12 mouse cellular contexts compared by ENCODE assay signal in genomic region chr10:77237795-77238580, GRCm38 (mm10). TPM values are rescaled to one million over a fixed set of nuclear protein-coding genes. Genes with fewer than 3 reads are reported as not detected.
DNase-seq lines count a peak whose midpoint lies in the region; ATAC-seq and TF ChIP-seq lines count a peak whose summit lies in the region.
"Had no signal": no experiment of that assay in that cellular context is flagged by ENCODE, and none has a peak within 500 bp of the region (broad histone marks: within the 10 kb centered on the region; RNA-seq: fewer than 3 reads in every experiment).

No protein-coding gene starts in this region.

- H3K27me3 ChIP-seq in embryonic facial prominence, embryonic 11.5 days (ENCODE audit: control insufficient read depth, insufficient read depth, low read length) = no peaks in the 10 kb centered on the region
- H3K27me3 ChIP-seq in embryonic facial prominence, embryonic 10.5 days (replicated peaks; ENCODE audit: low read depth, poor library complexity, severe bottlenecking) = no peaks in the 10 kb centered on the region
- no peaks in the 10 kb centered on the region for H3K27me3 ChIP-seq in liver, embryonic 11.5 days (replicated peaks; ENCODE audit: control insufficient read depth, insufficient read depth, low read length)
- H3K27me3 ChIP-seq in Patski = no peaks in the 10 kb centered on the region
- no peaks in the 10 kb centered on the region for H3K27me3 ChIP-seq in liver, embryonic 16.5 days (ENCODE audit: control insufficient read depth, insufficient read depth, low read depth, low read length)
- no peaks in the 10 kb centered on the region for H3K27me3 ChIP-seq in forebrain, embryonic 10.5 days (ENCODE audit: poor library complexity, severe bottlenecking)
- H3K27me3 ChIP-seq in midbrain, embryonic 11.5 days (ENCODE audit: control insufficient read depth, insufficient read depth, low read length) = no peaks in the 10 kb centered on the region
- H3K27me3 ChIP-seq: hindbrain, embryonic 15.5 days had no signal

- H3K4me2 ChIP-seq in embryonic facial prominence, embryonic 11.5 days (ENCODE audit: low read depth, low read length) = no peak overlapping the region
- H3K4me2 ChIP-seq in liver, embryonic 11.5 days = no peak overlapping the region
- no peak overlapping the region for H3K4me2 ChIP-seq in liver, embryonic 16.5 days (ENCODE audit: low read depth, low read length)
- no peak overlapping the region for H3K4me2 ChIP-seq in midbrain, embryonic 11.5 days
- H3K4me2 ChIP-seq: hindbrain, embryonic 15.5 days had no signal

- no peaks in the 10 kb centered on the region for H3K4me1 ChIP-seq in embryonic facial prominence, embryonic 11.5 days (ENCODE audit: control insufficient read depth, insufficient read depth, low read length)
- peaks cover 20% of the 10 kb centered on the region for H3K4me1 ChIP-seq in embryonic facial prominence, embryonic 10.5 days
- peaks cover 22% of the 10 kb centered on the region for H3K4me1 ChIP-seq in liver, embryonic 11.5 days (replicated peaks; ENCODE audit: control insufficient read depth, insufficient read depth, low read length)
- H3K4me1 ChIP-seq in liver, embryonic 16.5 days (ENCODE audit: control insufficient read depth, low read depth, low read length) = peaks cover 26% of the 10 kb centered on the region
- H3K4me1 ChIP-seq in forebrain, embryonic 10.5 days = peaks cover 14% of the 10 kb centered on the region
- no peaks in the 10 kb centered on the region for H3K4me1 ChIP-seq in midbrain, embryonic 11.5 days (ENCODE audit: control insufficient read depth, insufficient read depth, low read length)
- H3K4me1 ChIP-seq: hindbrain, embryonic 15.5 days had no signal

- CTCF ChIA-PET in Patski (lab: Charles Lee) = no interaction called here

- ATAC-seq in embryonic facial prominence, embryonic 11.5 days (replicated peaks; ENCODE audit: insufficient number of reproducible peaks, low FRiP score, low TSS enrichment, low read depth) = 0 out of 2 replicates have a peak, but pooled peaks have one; percentile 31
- no peak for ATAC-seq in liver, embryonic 11.5 days (replicated peaks; ENCODE audit: low FRiP score)
- peak; percentile 35 for ATAC-seq in Patski
- 0 out of 2 replicates have a peak, but pooled peaks have one; percentile 17 for ATAC-seq in liver, embryonic 16.5 days (ENCODE audit: low read depth)
- no peak for ATAC-seq in midbrain, embryonic 11.5 days (ENCODE audit: low FRiP score)

- H3K4me3 ChIP-seq in embryonic facial prominence, embryonic 11.5 days (ENCODE audit: low read depth, low read length) = no peak overlapping the region
- H3K4me3 ChIP-seq in embryonic facial prominence, embryonic 10.5 days = no peak overlapping the region
- H3K4me3 ChIP-seq in liver, embryonic 11.5 days (ENCODE audit: low read depth, low read length) = no peak overlapping the region
- no peak overlapping the region for H3K4me3 ChIP-seq in liver, embryonic 16.5 days (ENCODE audit: low read depth, low read length)
- no peak overlapping the region for H3K4me3 ChIP-seq in forebrain, embryonic 10.5 days
- no peak overlapping the region for H3K4me3 ChIP-seq in midbrain, embryonic 11.5 days (ENCODE audit: low read depth, low read length)
- H3K4me3 ChIP-seq: hindbrain, embryonic 15.5 days had no signal

- WGBS in embryonic facial prominence, embryonic 11.5 days = 64% methylated on average over 16 of the region's 16 CpGs
- 71% methylated on average over 16 of the region's 16 CpGs for WGBS in embryonic facial prominence, embryonic 10.5 days
- WGBS in liver, embryonic 11.5 days = 73% methylated on average over 16 of the region's 16 CpGs
- 66% methylated on average over 16 of the region's 16 CpGs for WGBS in liver, embryonic 16.5 days (ENCODE audit: insufficient replicate concordance)
- WGBS in forebrain, embryonic 10.5 days = 76% methylated on average over 16 of the region's 16 CpGs
- 73% methylated on average over 16 of the region's 16 CpGs for WGBS in midbrain, embryonic 11.5 days

- POLR2A ChIA-PET in Patski (lab: Charles Lee) = no interaction called here

- no peak for TF ChIP-seq CTCF in Patski (IDR thresholded peaks at IDR 0.05)

- H3K27ac ChIP-seq in embryonic facial prominence, embryonic 11.5 days (replicated peaks; ENCODE audit: low read depth, low read length) = no peak overlapping the region
- no peak overlapping the region for H3K27ac ChIP-seq in embryonic facial prominence, embryonic 10.5 days (replicated peaks)
- no peak overlapping the region for H3K27ac ChIP-seq in liver, embryonic 11.5 days (ENCODE audit: low read depth, low read length)
- H3K27ac ChIP-seq in liver, embryonic 16.5 days (ENCODE audit: low read length) = no peak overlapping the region
- H3K27ac ChIP-seq in forebrain, embryonic 10.5 days = no peak overlapping the region
- H3K27ac ChIP-seq in midbrain, embryonic 11.5 days (ENCODE audit: low read depth, low read length) = no peak overlapping the region
- H3K27ac ChIP-seq: hindbrain, embryonic 15.5 days had no signal

- no peaks in the 10 kb centered on the region for H3K36me3 ChIP-seq in embryonic facial prominence, embryonic 11.5 days (replicated peaks; ENCODE audit: control insufficient read depth, insufficient read depth, low read depth, low read length)
- H3K36me3 ChIP-seq in embryonic facial prominence, embryonic 10.5 days (replicated peaks) = no peaks in the 10 kb centered on the region
- H3K36me3 ChIP-seq in liver, embryonic 11.5 days (ENCODE audit: control insufficient read depth, insufficient read depth, low read length) = no peaks in the 10 kb centered on the region
- no peaks in the 10 kb centered on the region for H3K36me3 ChIP-seq in liver, embryonic 16.5 days (ENCODE audit: control insufficient read depth, insufficient read depth)
- H3K36me3 ChIP-seq in forebrain, embryonic 10.5 days (replicated peaks) = no peaks in the 10 kb centered on the region
- no peaks in the 10 kb centered on the region for H3K36me3 ChIP-seq in midbrain, embryonic 11.5 days (ENCODE audit: control insufficient read depth, insufficient read depth, low read length)
- H3K36me3 ChIP-seq: hindbrain, embryonic 15.5 days had no signal

- no peak overlapping the region for H3K9ac ChIP-seq in embryonic facial prominence, embryonic 11.5 days (replicated peaks; ENCODE audit: low read length)
- H3K9ac ChIP-seq in liver, embryonic 11.5 days (ENCODE audit: low read depth, low read length) = no peak overlapping the region
- no peak overlapping the region for H3K9ac ChIP-seq in liver, embryonic 16.5 days (ENCODE audit: low read depth, low read length)
- H3K9ac ChIP-seq in midbrain, embryonic 11.5 days (ENCODE audit: low read length) = no peak overlapping the region
- H3K9ac ChIP-seq: hindbrain, embryonic 15.5 days had no signal

- in situ Hi-C loops in Patski (cut with MboI; ENCODE audit: low pct_unique_long_range_greater_than_20kb) = no loop called here

- no peak for DNase-seq in embryonic facial prominence, embryonic 11.5 days (ENCODE audit: low spot score)
- DNase-seq in embryonic facial prominence, embryonic 10.5 days (ENCODE audit: low spot score) = no peak
- DNase-seq in liver = peak; percentile 55
- DNase-seq in liver, embryonic 11.5 days (ENCODE audit: low spot score) = no peak
- DNase-seq in Patski (ENCODE audit: low read depth, low spot score) = no peak
- no peak for DNase-seq in forebrain, embryonic 10.5 days (ENCODE audit: extremely low spot score, low spot score)
- no peak for DNase-seq in midbrain, embryonic 11.5 days (ENCODE audit: low spot score, missing footprints)
- DNase-seq: cerebellum, adult 2 months; embryo, embryonic 11 days; kidney, postnatal 10 days had no signal

- H3K9me3 ChIP-seq in embryonic facial prominence, embryonic 11.5 days (replicated peaks; ENCODE audit: control insufficient read depth, low read length) = no peaks in the 10 kb centered on the region
- peaks cover 7% of the 10 kb centered on the region; the same call in 1 of the 2 replicates for H3K9me3 ChIP-seq in embryonic facial prominence, embryonic 10.5 days
- no peaks in the 10 kb centered on the region for H3K9me3 ChIP-seq in liver, embryonic 11.5 days (ENCODE audit: control insufficient read depth, low read length)
- no peaks in the 10 kb centered on the region for H3K9me3 ChIP-seq in liver, embryonic 16.5 days (replicated peaks; ENCODE audit: control insufficient read depth, low read length)
- no peaks in the 10 kb centered on the region for H3K9me3 ChIP-seq in forebrain, embryonic 10.5 days
- no peaks in the 10 kb centered on the region for H3K9me3 ChIP-seq in midbrain, embryonic 11.5 days (ENCODE audit: control insufficient read depth, low read length)
- H3K9me3 ChIP-seq: hindbrain, embryonic 15.5 days had no signal

RNA-seq across cellular contexts. Expression of gene Pofut2, which starts 21.0 kb away (rescaled TPM):
- polyA plus RNA-seq in embryonic facial prominence, embryonic 11.5 days (2014; fragmentation: Nextera tagmentation; extraction: Ambion mirVana) = 68.4 and 70.7 TPM in 2 replicates
- 74.5 and 77.0 TPM in 2 replicates for polyA plus RNA-seq in embryonic facial prominence, embryonic 10.5 days (2016; fragmentation: Nextera tagmentation; extraction: Ambion mirVana)
- 66.8 and 71.9 TPM in 2 replicates for polyA plus RNA-seq in liver, embryonic 11.5 days (2014; fragmentation: Nextera tagmentation; extraction: Ambion mirVana)
- polyA plus RNA-seq in Patski (2021) = 121 TPM
- 24.9 and 25.2 TPM in 2 replicates for polyA plus RNA-seq in liver, embryonic 16.5 days (2015; fragmentation: Nextera tagmentation; extraction: Ambion mirVana)
- 69.6 and 72.9 TPM in 2 replicates for polyA plus RNA-seq in forebrain, embryonic 10.5 days (2016; fragmentation: Nextera tagmentation; extraction: Ambion mirVana)
- polyA plus RNA-seq in midbrain, embryonic 11.5 days (2014; fragmentation: Nextera tagmentation; extraction: Ambion mirVana) = 63.6 and 69.7 TPM in 2 replicates

Comparison
In these comparisons a context has a peak if more than half of its experiments do, and no peak if none do; other contexts are left out.
1. ATAC-seq: peak in embryonic facial prominence, embryonic 11.5 days (single experiment), Patski (single experiment) and liver, embryonic 16.5 days (single experiment); none in liver, embryonic 11.5 days (single experiment) and midbrain, embryonic 11.5 days (single experiment).